Mouse (Mus musculus) heart, embryonic 14.5 days (tissue): Measurements from ENCODE around the gene Hoxc5. TPM values are rescaled to one million over a fixed set of nuclear protein-coding genes. Genes with fewer than 3 reads are reported as not detected.

Experiments
- ATAC-seq: fragments of 200-750 bp; cut with Nextera tagmentation; 2 replicates; pipeline ENCODE4 v1.8.0; 2017; ENCODE audit warnings: low read depth, moderate TSS enrichment; ENCODE audit not compliant: insufficient number of reproducible peaks, insufficient read depth, low FRiP score
- H3K27ac ChIP-seq, 2 experiments: fragments of 200-500 bp in 1 of 2; fragments of 300-500 bp in 1 of 2; sonication (generic) in 1 of 2; replicated peaks in 1 of 2; 2 replicates each; pipeline ENCODE4 v1.5.1; 2012 to 2014; ENCODE audit warnings: low read depth in 2 of 2, low read length in 2 of 2, control low read depth in 1 of 2, mild to moderate bottlenecking in 1 of 2, mixed read lengths in 1 of 2; ENCODE audit not compliant: control insufficient read depth in 1 of 2, insufficient read depth in 1 of 2
- H3K27me3 ChIP-seq: fragments of 300-500 bp; sonication (generic); 2 replicates; pipeline ENCODE4 v1.6.1; 2014; ENCODE audit warnings: mild to moderate bottlenecking, low read length, control low read depth; ENCODE audit not compliant: control insufficient read depth, insufficient read depth
- H3K36me3 ChIP-seq: fragments of 300-500 bp; sonication (generic); 2 replicates; pipeline ENCODE4 v1.6.1; 2014; ENCODE audit warnings: mild to moderate bottlenecking, control low read depth, low read length, mixed read lengths; ENCODE audit not compliant: control insufficient read depth, insufficient read depth
- H3K4me1 ChIP-seq, 2 experiments: fragments of 200-500 bp in 1 of 2; fragments of 300-500 bp in 1 of 2; sonication (generic) in 1 of 2; 2 replicates each; pipeline ENCODE4 v1.6.1; 2012 to 2014; ENCODE audit warnings: low read length in 2 of 2, control low read depth in 1 of 2, mixed read lengths in 1 of 2; ENCODE audit not compliant: control insufficient read depth in 2 of 2, insufficient read depth in 2 of 2
- H3K4me2 ChIP-seq: fragments of 300-500 bp; sonication (generic); 2 replicates; pipeline ENCODE4 v1.6.1; 2014; ENCODE audit warnings: mild to moderate bottlenecking, low read length
- H3K4me3 ChIP-seq, 2 experiments: fragments of 200-500 bp in 1 of 2; fragments of 300-500 bp in 1 of 2; sonication (generic) in 1 of 2; 2 replicates each; pipeline ENCODE4 v1.5.1; 2012 to 2014; ENCODE audit warnings: low read length in 2 of 2, mild to moderate bottlenecking in 2 of 2, control low read depth in 1 of 2, low read depth in 1 of 2, moderate library complexity in 1 of 2; ENCODE audit not compliant: control insufficient read depth in 1 of 2, insufficient read depth in 1 of 2
- H3K9ac ChIP-seq: fragments of 300-500 bp; sonication (generic); 2 replicates; pipeline ENCODE4 v1.6.1; 2014; ENCODE audit warnings: mild to moderate bottlenecking, low read length
- H3K9me3 ChIP-seq: fragments of 300-500 bp; sonication (generic); 2 replicates; pipeline ENCODE4 v1.6.1; 2016; ENCODE audit warnings: low read length, control low read depth; ENCODE audit not compliant: control insufficient read depth
- WGBS: fragments of 180-500 bp; shearing (Covaris S2); extraction: QIAGEN DNeasy Blood & Tissue Kit; methylation state at CpG from one replicate; pipeline ENCODE4 v1.1.7; 2014; 5-methylcytosine and 5-hydroxymethylcytosine counted together
- polyA plus RNA-seq: library from polyadenylated mRNA; unstranded; fragments of >200 nt; fragmentation: Nextera tagmentation; extraction: Ambion mirVana; gene quantifications from 2 replicates; pipeline ENCODE4 v1.2.1, GENCODE M21; 2014

Gene Hoxc5
- polyA plus RNA-seq, 1 experiment from 2014 or later, result 0.07 TPM

GRCm38 (mm10) chr15:102939256-102940155 lies 27.7 kb upstream of the Hoxc5 start:
- Histone ChIP-seq H3K4me1 (peaks cover 0 to 8% of the 10 kb centered on the region in 2 experiments; a peak in 2 of 4 replicates), H3K9me3 (no peaks in the 10 kb centered on the region), H3K4me3 (no peak overlapping the region), H3K4me2 (no peak overlapping the region), H3K36me3 (no peaks in the 10 kb centered on the region), H3K27me3 (peaks cover 100% of the 10 kb centered on the region), H3K9ac (no peak overlapping the region), H3K27ac (no peak overlapping the region)
- ATAC-seq, result no peak
- WGBS, result 3% methylated on average over 34 of the region's 34 CpGs

GRCm38 (mm10) chr15:102942739-102943467 lies 24.3 kb upstream of the Hoxc5 start:
- Histone ChIP-seq H3K4me1 (peaks cover 0 to 4% of the 10 kb centered on the region in 2 experiments; a peak in 2 of 4 replicates), H3K27me3 (peaks cover 100% of the 10 kb centered on the region), H3K9me3 (no peaks in the 10 kb centered on the region), H3K36me3 (no peaks in the 10 kb centered on the region), H3K9ac (no peak overlapping the region), H3K27ac (no peak overlapping the region), H3K4me2 (peak overlapping the region; percentile 60), H3K4me3 (peak overlapping the region; percentile 20 to 29)
- under 1% methylated on average over 53 of the region's 53 CpGs for WGBS
- no peak for ATAC-seq

- Histone ChIP-seq H3K27me3 (peaks cover 100% of the 10 kb centered on the region), H3K4me1 (peaks cover 0 to 4% of the 10 kb centered on the region in 2 experiments; a peak in 2 of 4 replicates), H3K9me3 (no peaks in the 10 kb centered on the region), H3K36me3 (no peaks in the 10 kb centered on the region), H3K9ac (no peak overlapping the region), H3K4me3 (no peak overlapping the region; a peak in 1 of 4 replicates), H3K4me2 (peak overlapping the region; percentile 60; the same call in 1 of the 2 replicates), H3K27ac (no peak overlapping the region)
- 3% methylated on average over 5 of the region's 5 CpGs for WGBS
- ATAC-seq, result no peak
Observed at GRCm38 (mm10) chr15:102943468-102943813, 23.8 kb upstream of the Hoxc5 start.

DNA sequence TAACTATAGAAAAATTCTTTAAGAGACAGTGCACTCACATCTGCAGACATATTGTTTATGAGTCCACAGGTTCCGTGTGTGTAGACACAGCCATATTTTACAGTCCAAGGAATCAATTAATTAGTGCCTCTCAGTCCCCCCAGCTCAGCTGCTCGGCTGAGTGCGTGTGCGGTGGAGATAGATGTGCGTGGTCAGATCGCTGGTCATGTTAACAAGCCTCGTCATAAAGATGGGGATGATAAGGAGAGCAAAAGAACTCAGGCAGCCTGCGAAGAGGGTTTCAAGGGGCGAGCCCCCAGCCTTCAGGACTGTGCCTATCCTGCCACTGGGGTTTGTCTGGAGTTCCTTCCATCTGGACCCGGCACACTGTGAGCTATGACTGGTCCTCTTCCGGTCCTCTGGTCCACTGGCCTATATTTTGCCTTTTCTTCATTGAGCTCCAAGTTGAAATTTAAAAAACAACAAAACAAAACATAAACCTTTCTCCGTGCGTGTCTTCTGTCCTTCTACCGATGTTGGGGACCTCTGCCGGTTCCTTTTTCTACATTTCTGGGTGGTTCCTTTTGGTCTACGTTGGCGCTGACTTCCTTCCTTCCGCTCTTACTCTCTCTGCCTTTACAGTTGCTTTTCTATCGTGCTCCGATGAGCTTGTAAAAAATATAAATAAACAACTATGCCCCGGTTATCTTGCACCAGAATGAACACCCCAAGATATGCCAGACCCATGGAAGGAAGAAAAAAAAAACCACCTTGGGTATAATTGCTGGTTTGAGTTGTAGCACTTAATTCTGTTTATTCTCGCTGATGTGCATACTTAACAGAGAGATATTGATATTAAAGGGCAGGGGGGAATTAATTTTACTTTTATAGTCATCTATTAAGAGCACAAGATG lies 21.8 kb upstream of the Hoxc5 start:
- Histone ChIP-seq H3K4me2 (no peak overlapping the region), H3K36me3 (no peaks in the 10 kb centered on the region), H3K27me3 (peaks cover 100% of the 10 kb centered on the region), H3K9me3 (no peaks in the 10 kb centered on the region), H3K4me1 (peaks cover 0 to 4% of the 10 kb centered on the region in 2 experiments; a peak in 2 of 4 replicates), H3K27ac (no peak overlapping the region), H3K4me3 (no peak overlapping the region), H3K9ac (no peak overlapping the region)
- no peak for ATAC-seq
- 15% methylated on average over 22 of the region's 22 CpGs for WGBS

DNA sequence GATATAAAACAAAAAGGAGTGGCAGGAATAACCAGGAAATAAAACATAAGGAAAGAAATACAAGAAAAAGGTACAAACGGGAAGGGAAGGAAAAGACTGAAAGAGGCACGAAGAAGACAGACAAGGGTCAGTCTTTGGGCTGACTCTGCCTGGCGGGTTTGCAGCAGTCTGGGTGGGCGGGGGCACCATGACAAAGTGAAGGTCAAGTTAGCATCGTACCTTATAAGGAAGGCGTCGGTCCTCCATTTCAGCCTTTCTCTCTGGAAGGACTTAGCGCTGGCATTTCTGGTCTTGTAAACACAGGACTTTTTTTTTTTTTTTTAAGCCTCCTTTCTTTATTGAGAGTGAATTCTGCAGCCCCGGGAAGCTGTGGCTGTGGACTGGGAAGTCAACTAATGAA lies 20.0 kb upstream of the Hoxc5 start:
- no peak overlapping the region for H3K27ac ChIP-seq
- no peaks in the 10 kb centered on the region for H3K36me3 ChIP-seq
- H3K4me3 ChIP-seq, result no peak overlapping the region
- H3K27me3 ChIP-seq, result peaks cover 100% of the 10 kb centered on the region
- H3K9ac ChIP-seq, result no peak overlapping the region
- no peaks in the 10 kb centered on the region for H3K9me3 ChIP-seq
- no peak for ATAC-seq
- WGBS, result 4% methylated on average over 9 of the region's 9 CpGs
- H3K4me2 ChIP-seq, result no peak overlapping the region
- peaks cover 0 to 4% of the 10 kb centered on the region in 2 experiments; a peak in 2 of 4 replicates for H3K4me1 ChIP-seq

DNA sequence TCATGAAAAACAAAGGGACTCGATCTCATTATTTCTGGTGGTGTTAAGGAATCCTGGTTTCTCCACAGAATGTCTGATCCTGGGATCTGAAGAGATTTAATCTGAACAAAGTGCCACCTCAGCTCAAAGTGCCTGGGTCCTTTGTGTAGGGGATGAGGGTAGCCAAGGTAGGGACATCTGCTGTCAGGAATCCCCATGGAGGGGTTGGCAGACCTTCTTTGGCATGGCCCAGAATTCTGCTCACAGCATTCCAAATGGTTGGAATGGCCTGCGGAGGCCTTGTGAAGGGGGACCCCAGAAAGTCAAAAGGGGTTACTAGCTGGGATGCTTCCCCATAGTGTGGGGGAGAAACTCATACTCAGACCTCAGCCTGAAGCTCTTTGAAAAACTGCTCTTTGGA lies 18.4 kb upstream of the Hoxc5 start:
- Histone ChIP-seq H3K36me3 (no peaks in the 10 kb centered on the region), H3K4me1 (no peaks in the 10 kb centered on the region), H3K4me3 (no peak overlapping the region), H3K4me2 (no peak overlapping the region), H3K27ac (no peak overlapping the region), H3K9me3 (no peaks in the 10 kb centered on the region), H3K27me3 (peaks cover 100% of the 10 kb centered on the region), H3K9ac (no peak overlapping the region)
- 22% methylated on average over 2 of the region's 2 CpGs for WGBS
- no peak for ATAC-seq

- no peak overlapping the region for H3K9ac ChIP-seq
- peaks cover 100% of the 10 kb centered on the region for H3K27me3 ChIP-seq
- H3K4me3 ChIP-seq, result no peak overlapping the region
- WGBS, result 2% methylated on average over 20 of the region's 20 CpGs
- H3K36me3 ChIP-seq, result no peaks in the 10 kb centered on the region
- no peak overlapping the region for H3K27ac ChIP-seq
- no peak overlapping the region for H3K4me2 ChIP-seq
- no peaks in the 10 kb centered on the region for H3K4me1 ChIP-seq
- ATAC-seq, result no peak
- H3K9me3 ChIP-seq, result no peaks in the 10 kb centered on the region
Observed at GRCm38 (mm10) chr15:102949696-102950095, 17.5 kb upstream of the Hoxc5 start.
